Mouse (Mus musculus) CH12.LX (cell line): ENCODE measurements around the gene Zfp282. TPM values are rescaled to one million over a fixed set of nuclear protein-coding genes. Genes with fewer than 3 reads are reported as not detected.
A peak's percentile ranks its signal among the peaks of the same experiment; 100 is the strongest.

ENCODE experiments used
- DNase-seq: peaks from one replicate; pipeline ENCODE4 v3.0.0-alpha.2; 2013; ENCODE audit errors: extremely low read depth
- H3K27ac ChIP-seq: 2 replicates; pipeline ENCODE4 v1.5.1; 2012; ENCODE audit warnings: low read depth, mild to moderate bottlenecking, control low read depth, moderate library complexity; ENCODE audit not compliant: insufficient read depth
- H3K27me3 ChIP-seq: replicated peaks from 2 replicates; pipeline ENCODE3; 2012; ENCODE audit warnings: inconsistent platforms
- H3K36me3 ChIP-seq, 2 experiments: replicated peaks in 1 of 2; 2 replicates each; pipeline versions ENCODE3 to v1.6.1; 2012; ENCODE audit warnings: inconsistent platforms in 1 of 2, low read length in 1 of 2, mild to moderate bottlenecking in 1 of 2, mixed read lengths in 1 of 2, moderate library complexity in 1 of 2; ENCODE audit not compliant: control insufficient read depth in 1 of 2, insufficient read depth in 1 of 2
- H3K4me1 ChIP-seq, 2 experiments: 2 replicates each; pipeline ENCODE4 v1.6.1; 2012; ENCODE audit warnings: inconsistent platforms in 1 of 2, moderate library complexity in 1 of 2; ENCODE audit not compliant: insufficient read depth in 2 of 2, control insufficient read depth in 1 of 2
- H3K4me2 ChIP-seq: 2 replicates; pipeline ENCODE4 v1.6.1; 2012; ENCODE audit warnings: low read depth, mild to moderate bottlenecking, control low read depth; ENCODE audit not compliant: poor library complexity, insufficient read depth, severe bottlenecking
- H3K4me3 ChIP-seq, 3 experiments: fragments of 150-350 bp in 1 of 3; sonication (generic) in 1 of 3; replicated peaks in 1 of 3; 2 replicates each; pipeline versions ENCODE3 to v1.5.1; 2011 to 2012; ENCODE audit warnings: low read depth in 2 of 3, low read length in 2 of 3, mild to moderate bottlenecking in 2 of 3, moderate library complexity in 2 of 3, control low read depth in 1 of 3, improper control_type of control experiment in 1 of 3, inconsistent platforms in 1 of 3, mixed read lengths in 1 of 3; ENCODE audit not compliant: poor library complexity in 1 of 3
- H3K79me2 ChIP-seq: replicated peaks from 2 replicates; pipeline ENCODE4 v1.6.1; 2012; ENCODE audit warnings: mild to moderate bottlenecking, moderate library complexity; ENCODE audit not compliant: control insufficient read depth, poor library complexity, insufficient read depth, severe bottlenecking; ENCODE audit errors: extremely low read depth
- H3K9ac ChIP-seq: 2 replicates; pipeline ENCODE4 v1.6.1; 2012; ENCODE audit warnings: low read depth, mild to moderate bottlenecking, control low read depth, moderate library complexity; ENCODE audit not compliant: insufficient read depth
- H3K9me3 ChIP-seq: replicated peaks from 2 replicates; pipeline ENCODE3; 2012; ENCODE audit warnings: low read length, inconsistent platforms, mixed read lengths
- BHLHE40 ChIP-seq: IDR thresholded peaks from 2 replicates; pipeline ENCODE4 v1.6.1; 2011; ENCODE audit warnings: mild to moderate bottlenecking, low read depth, low read length, improper control_type of control experiment
- CTCF ChIP-seq, 2 experiments: IDR thresholded peaks in 1 of 2; conservative IDR thresholded peaks in 1 of 2; 2 replicates each; pipeline ENCODE4 v1.5.1; 2011 to 2012; ENCODE audit warnings: low read depth in 2 of 2, low read length in 2 of 2, improper control_type of control experiment in 1 of 2, inconsistent platforms in 1 of 2, mild to moderate bottlenecking in 1 of 2, moderate library complexity in 1 of 2
- EP300 ChIP-seq: IDR thresholded peaks from 2 replicates; pipeline ENCODE4 v1.6.1; 2011; ENCODE audit warnings: low read length, improper control_type of control experiment
- ETS1 ChIP-seq: conservative IDR thresholded peaks from 2 replicates; pipeline ENCODE4 v1.6.1; 2012; ENCODE audit warnings: low read depth, mild to moderate bottlenecking, inconsistent platforms, low read length, improper control_type of control experiment, moderate library complexity
- HCFC1 ChIP-seq: IDR thresholded peaks from 2 replicates; pipeline ENCODE4 v1.6.1; 2012; ENCODE audit warnings: low read depth, mild to moderate bottlenecking, inconsistent platforms, low read length, improper control_type of control experiment
- IRF4 ChIP-seq: IDR thresholded peaks from 2 replicates; pipeline ENCODE4 v1.6.1; 2014; ENCODE audit warnings: low read depth, mild to moderate bottlenecking, inconsistent platforms, low read length, improper control_type of control experiment
- JUN ChIP-seq: IDR thresholded peaks from 2 replicates; pipeline ENCODE4 v1.6.1; 2011; ENCODE audit warnings: low read depth, mild to moderate bottlenecking, low read length, improper control_type of control experiment, moderate library complexity; ENCODE audit not compliant: insufficient read depth
- JUND ChIP-seq: conservative IDR thresholded peaks from 2 replicates; pipeline ENCODE4 v1.6.1; 2011; ENCODE audit warnings: low read depth, low read length, improper control_type of control experiment
- MAX ChIP-seq: IDR thresholded peaks from 2 replicates; pipeline ENCODE4 v1.6.1; 2011; ENCODE audit warnings: low read length, improper control_type of control experiment
- MEF2A ChIP-seq: IDR thresholded peaks from 2 replicates; pipeline ENCODE4 v1.6.1; 2014; ENCODE audit warnings: low read depth, mild to moderate bottlenecking, inconsistent platforms, low read length, improper control_type of control experiment, borderline replicate concordance
- MXI1 ChIP-seq: IDR thresholded peaks from 2 replicates; pipeline ENCODE4 v1.6.1; 2011; ENCODE audit warnings: mild to moderate bottlenecking, low read depth, low read length, improper control_type of control experiment
- MYC ChIP-seq: IDR thresholded peaks from 2 replicates; pipeline ENCODE4 v1.6.1; 2011; ENCODE audit warnings: low read depth, mild to moderate bottlenecking, improper control_type of control experiment, low read length
- NELFE ChIP-seq: IDR thresholded peaks from 2 replicates; pipeline ENCODE4 v1.6.1; 2011; ENCODE audit warnings: low read depth, low read length, improper control_type of control experiment
- PAX5 ChIP-seq: IDR thresholded peaks from 2 replicates; pipeline ENCODE4 v1.6.1; 2012; ENCODE audit warnings: low read length, inconsistent platforms, mixed read lengths
- POLR2A ChIP-seq: IDR thresholded peaks from 2 replicates; pipeline ENCODE4 v1.6.1; 2011; ENCODE audit warnings: low read depth, mild to moderate bottlenecking, improper control_type of control experiment, low read length
- TCF12 ChIP-seq: IDR thresholded peaks from 2 replicates; pipeline ENCODE4 v1.6.1; 2014; ENCODE audit warnings: low read depth, mild to moderate bottlenecking, inconsistent platforms, low read length, improper control_type of control experiment
- UBTF ChIP-seq: IDR thresholded peaks from 2 replicates; pipeline ENCODE4 v1.6.1; 2012; ENCODE audit warnings: low read depth, mild to moderate bottlenecking, inconsistent platforms, low read length, improper control_type of control experiment, moderate library complexity
- USF1 ChIP-seq: IDR thresholded peaks from 2 replicates; pipeline ENCODE4 v1.6.1; 2014; ENCODE audit warnings: low read depth, mild to moderate bottlenecking, inconsistent platforms, low read length, improper control_type of control experiment
- dilution Hi-C: fragments of 300-500 bp; cut with MboI; formaldehyde crosslinking; loops from 2 replicates; pipeline ENCODE4 v1.14.3; 2020; ENCODE audit warnings: low sequenced_read_pairs; ENCODE audit not compliant: extremely low pct_unique_long_range_greater_than_20kb, extremely low pct_ligation_motif_present
- in situ Hi-C: fragments of 300-500 bp; cut with MboI; formaldehyde crosslinking; loops from 3 replicates; pipeline ENCODE4 v1.14.3; 2019; ENCODE audit warnings: low sequenced_read_pairs, low pct_ligation_motif_present, low pct_unique_long_range_greater_than_20kb, mixed read lengths
- polyA plus RNA-seq: library from polyadenylated mRNA; unstranded; fragments of >175 nt; gene quantifications from 2 replicates; pipeline ENCODE4 v1.2.1, GENCODE M21; 2012; ENCODE audit warnings: low read depth; ENCODE audit not compliant: insufficient read length
- total RNA-seq, 2 experiments: library from RNA; depleted of rRNA; stranded (reverse); fragments of 300-350 nt in 1 of 2; fragments of >200 nt in 1 of 2; gene quantifications; 2 replicates each; pipeline ENCODE4 v1.2.3; 2012 to 2014

The Zfp282 gene
- total and polyA plus RNA-seq, 3 experiments, result 10.9 to 15.0 (median 14.7) TPM

- dilution Hi-C loops (no loop called here), in situ Hi-C loops (no loop called here)
- TF ChIP-seq MAX (peak; percentile 86), JUND (peak; percentile 76), TCF12 (no peak), USF1 (no peak), MEF2A (no peak), EP300 (peak; percentile 73), MYC (peak; percentile 96), ETS1 (no peak), JUN (peak; percentile 48; the same call in 1 of the 2 replicates), POLR2A (no peak), BHLHE40 (peak; percentile 73), IRF4 (peak; percentile 76)
- Histone ChIP-seq H3K79me2 (no peaks in the 10 kb centered on the region), H3K4me1 (peaks cover 4 to 17% of the 10 kb centered on the region in 2 experiments), H3K4me2 (0 out of 2 replicates have a peak overlapping the region, but pooled peaks have one; percentile 11), H3K27ac (no peak overlapping the region), H3K4me3 (no peak overlapping the region), H3K27me3 (no peaks in the 10 kb centered on the region), H3K9me3 (no peaks in the 10 kb centered on the region), H3K36me3 (peaks cover 47 to 85% of the 10 kb centered on the region in 2 experiments), H3K9ac (no peak overlapping the region)
- DNase-seq, result peak; percentile 78
Observed at GRCm38 (mm10) chr6:47888812-47889383, 11.9 kb downstream of the Zfp282 start.

GRCm38 (mm10) chr6:47899416-47899815 is 22.4 kb downstream of the Zfp282 start:
- dilution Hi-C loops (no loop called here), in situ Hi-C loops (no loop called here)
- H3K4me1 ChIP-seq, result no peaks in the 10 kb centered on the region
- no peak overlapping the region for H3K4me2 ChIP-seq
- no peak for DNase-seq
- no peak overlapping the region for H3K27ac ChIP-seq
- no peaks in the 10 kb centered on the region for H3K27me3 ChIP-seq
- TF ChIP-seq HCFC1, result no peak
- no peak for TF ChIP-seq NELFE
- no peak for TF ChIP-seq UBTF
- TF ChIP-seq CTCF (conservative IDR thresholded peaks at IDR 0.05 in 1 of 2, IDR thresholded peaks at IDR 0.05 in 1 of 2; ENCODE audit: low read depth in 2 of 2, low read length in 2 of 2), result no peak
- no peak for TF ChIP-seq ETS1
- TF ChIP-seq MXI1, result no peak
- TF ChIP-seq JUND, result no peak
- TF ChIP-seq PAX5, result no peak
- no peaks in the 10 kb centered on the region for H3K79me2 ChIP-seq
- H3K36me3 ChIP-seq, result peaks cover 40 to 66% of the 10 kb centered on the region in 2 experiments
- no peak overlapping the region for H3K9ac ChIP-seq
- H3K9me3 ChIP-seq, result peaks cover under 1% of the 10 kb centered on the region
- no peak overlapping the region for H3K4me3 ChIP-seq
